Mouse (Mus musculus): ENCODE data around the gene Cdc37. TPM values are rescaled to one million over a fixed set of nuclear protein-coding genes. Genes with fewer than 3 reads are reported as not detected.

Gene Cdc37
- polyA plus RNA-seq, 1 experiment, result 17.4 TPM

DNA sequence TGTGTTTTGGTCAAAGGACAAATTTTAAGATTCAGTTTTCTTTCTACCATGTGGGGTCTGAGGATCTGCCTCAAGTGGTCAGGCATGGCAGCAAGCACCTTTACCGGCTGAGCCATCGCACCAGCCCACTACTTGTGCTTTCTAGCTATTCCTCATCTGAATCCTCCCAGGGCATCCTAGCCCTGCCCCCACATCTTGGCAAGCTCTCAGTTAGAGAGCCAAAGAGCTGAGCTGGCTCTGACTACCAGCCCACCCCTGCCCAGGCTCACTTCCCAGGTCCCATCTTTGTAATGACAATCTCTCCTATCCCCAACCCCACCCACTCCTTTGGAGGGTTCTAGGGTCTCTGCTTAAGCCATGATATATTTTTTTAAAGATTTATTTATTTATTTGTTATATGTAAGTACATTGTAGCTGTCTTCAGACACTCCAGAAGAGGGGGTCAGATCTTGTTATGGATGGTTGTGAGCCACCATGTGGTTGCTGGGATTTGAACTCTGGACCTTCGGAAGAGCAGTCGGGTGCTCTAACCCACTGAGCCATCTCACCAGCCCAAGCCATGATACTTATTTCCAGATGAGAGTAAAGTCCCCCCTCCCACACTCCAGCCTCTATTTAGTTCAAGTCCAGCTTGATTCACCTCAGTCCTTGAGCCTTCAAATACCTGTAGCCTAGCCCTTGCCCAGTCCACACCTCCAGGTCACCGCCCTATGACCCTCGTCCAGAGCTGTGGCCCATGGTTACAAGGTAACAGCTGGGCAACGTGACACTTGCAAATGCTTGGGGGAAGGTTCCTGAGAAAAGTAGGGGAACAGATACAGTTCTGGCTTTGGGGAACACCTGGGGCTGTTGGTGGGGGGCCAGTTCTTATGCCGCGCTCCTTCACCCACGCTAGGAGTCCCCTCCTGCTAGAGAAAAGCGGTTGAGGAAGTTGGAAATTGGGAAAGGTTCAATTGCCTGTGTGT lies 13.6 kb upstream of the Cdc37 start:
- peaks cover 6% of the 10 kb centered on the region; the same call in 1 of the 2 replicates for H3K9me3 ChIP-seq (ENCODE audit: control insufficient read depth, low read length)
- H3K36me3 ChIP-seq (ENCODE audit: control insufficient read depth), result no peaks in the 10 kb centered on the region
- peaks cover 70% of the 10 kb centered on the region for H3K27me3 ChIP-seq (ENCODE audit: control insufficient read depth)
- no peak overlapping the region for H3K4me3 ChIP-seq (replicated peaks)
- no peak for TF ChIP-seq TAL1 (IDR thresholded peaks at IDR 0.05; ENCODE audit: low read length)
- TF ChIP-seq GATA1 (IDR thresholded peaks at IDR 0.05; ENCODE audit: low read length), result no peak
- peaks cover 54% of the 10 kb centered on the region for H3K4me1 ChIP-seq (ENCODE audit: control insufficient read depth)

DNA sequence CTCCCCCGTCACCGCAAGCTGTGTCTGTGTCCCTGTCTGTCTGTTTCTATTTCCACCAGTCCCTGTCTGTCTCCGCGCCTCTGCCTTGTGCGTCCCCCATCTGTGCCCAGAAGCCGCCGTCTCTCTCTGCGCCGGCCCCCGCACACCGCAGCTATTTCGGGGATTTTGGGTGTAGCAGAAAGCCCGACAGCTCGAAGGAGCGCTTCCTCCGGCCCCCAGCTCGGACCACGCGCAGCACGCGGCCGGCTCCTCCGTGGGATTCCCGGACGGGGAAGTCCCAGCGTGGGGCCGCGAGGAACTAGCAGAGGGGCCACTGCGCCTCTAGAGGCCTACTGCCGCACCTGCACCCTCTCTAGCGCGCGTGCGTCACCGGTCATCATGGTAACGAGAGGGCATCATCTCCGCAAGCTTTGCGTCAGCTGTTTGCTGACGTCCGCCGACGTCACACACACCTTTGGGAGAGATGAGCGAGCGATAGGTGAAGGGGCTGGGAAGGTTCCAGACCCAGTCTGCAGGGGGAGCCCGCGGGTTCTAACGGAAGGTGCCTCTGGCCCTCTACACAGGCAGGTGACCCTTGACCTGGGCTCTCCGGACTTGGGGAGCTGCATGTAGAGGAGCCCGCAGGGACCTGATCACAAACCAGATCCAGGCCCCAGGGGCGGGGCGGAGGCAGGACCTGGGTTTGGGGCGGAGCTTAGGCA lies 11.6 kb upstream of the Cdc37 start:
- TF ChIP-seq TAL1 (IDR thresholded peaks at IDR 0.05; ENCODE audit: low read length) (no peak), GATA1 (IDR thresholded peaks at IDR 0.05; ENCODE audit: low read length) (no peak)

DNA sequence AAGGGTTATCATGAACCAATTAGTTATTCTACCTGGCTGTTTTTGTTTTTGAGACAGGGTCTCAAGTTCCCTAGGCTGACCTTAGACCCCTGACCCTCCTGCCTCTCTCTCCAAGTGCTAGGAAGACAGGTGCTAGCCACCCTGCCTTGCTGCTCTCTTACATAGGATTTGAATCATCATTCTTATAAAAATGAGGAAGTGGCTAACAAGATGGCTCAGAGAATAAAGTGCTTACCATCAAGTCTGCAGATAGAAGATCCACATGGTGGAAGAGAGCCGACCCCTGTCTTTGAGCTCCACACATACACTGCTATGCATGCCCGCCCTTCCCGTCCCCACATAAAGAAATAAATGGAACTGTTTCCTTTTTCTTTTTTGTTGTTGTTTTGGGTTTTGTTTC lies 5.0 kb upstream of the Cdc37 start:
- H3K4me1 ChIP-seq (ENCODE audit: control insufficient read depth), result peaks cover 18% of the 10 kb centered on the region
- H3K27me3 ChIP-seq (ENCODE audit: control insufficient read depth), result peaks cover 22% of the 10 kb centered on the region
- TF ChIP-seq TAL1 (IDR thresholded peaks at IDR 0.05; ENCODE audit: low read length), result no peak
- no peak for TF ChIP-seq GATA1 (IDR thresholded peaks at IDR 0.05; ENCODE audit: low read length)
- H3K9me3 ChIP-seq (ENCODE audit: control insufficient read depth, low read length), result no peaks in the 10 kb centered on the region
- no peak overlapping the region for H3K4me3 ChIP-seq (replicated peaks)
- no peaks in the 10 kb centered on the region for H3K36me3 ChIP-seq (ENCODE audit: control insufficient read depth)

More for the DNA sequence above, 11.6 kb upstream of the Cdc37 start:
- peaks cover 34% of the 10 kb centered on the region for H3K4me1 ChIP-seq (ENCODE audit: control insufficient read depth)
- no peaks in the 10 kb centered on the region for H3K36me3 ChIP-seq (ENCODE audit: control insufficient read depth)
- peaks cover 61% of the 10 kb centered on the region for H3K27me3 ChIP-seq (ENCODE audit: control insufficient read depth)
- H3K9me3 ChIP-seq (ENCODE audit: control insufficient read depth, low read length), result peaks cover 6% of the 10 kb centered on the region; the same call in 1 of the 2 replicates
- H3K4me3 ChIP-seq (replicated peaks), result peak overlapping the region; percentile 66

DNA sequence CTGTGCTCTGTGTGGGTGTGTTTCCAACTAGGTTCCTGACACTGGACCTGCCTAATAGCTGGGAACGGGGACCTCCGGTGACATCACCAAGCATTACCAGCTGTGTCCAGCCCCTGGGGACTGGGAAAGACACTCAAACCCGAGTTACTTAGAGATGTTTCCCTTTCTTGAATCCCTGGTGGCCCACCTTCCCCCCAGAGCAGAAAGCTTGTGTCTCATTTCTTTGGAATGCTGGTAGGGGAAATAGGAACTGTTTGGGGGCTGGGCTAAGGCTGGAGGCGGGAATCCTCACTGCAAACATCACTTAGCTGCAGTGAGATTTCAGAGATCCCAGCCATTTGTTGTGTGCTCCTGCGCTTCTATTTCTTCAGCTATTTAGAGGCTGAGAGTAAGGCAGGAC lies 4.1 kb upstream of the Cdc37 start:
- Histone ChIP-seq H3K27me3 (ENCODE audit: control insufficient read depth) (peaks cover 22% of the 10 kb centered on the region), H3K4me3 (replicated peaks) (no peak overlapping the region), H3K4me1 (ENCODE audit: control insufficient read depth) (peaks cover 24% of the 10 kb centered on the region), H3K9me3 (ENCODE audit: control insufficient read depth, low read length) (no peaks in the 10 kb centered on the region), H3K36me3 (ENCODE audit: control insufficient read depth) (no peaks in the 10 kb centered on the region)
- TF ChIP-seq GATA1 (IDR thresholded peaks at IDR 0.05; ENCODE audit: low read length), result no peak
- TF ChIP-seq TAL1 (IDR thresholded peaks at IDR 0.05; ENCODE audit: low read length), result no peak

DNA sequence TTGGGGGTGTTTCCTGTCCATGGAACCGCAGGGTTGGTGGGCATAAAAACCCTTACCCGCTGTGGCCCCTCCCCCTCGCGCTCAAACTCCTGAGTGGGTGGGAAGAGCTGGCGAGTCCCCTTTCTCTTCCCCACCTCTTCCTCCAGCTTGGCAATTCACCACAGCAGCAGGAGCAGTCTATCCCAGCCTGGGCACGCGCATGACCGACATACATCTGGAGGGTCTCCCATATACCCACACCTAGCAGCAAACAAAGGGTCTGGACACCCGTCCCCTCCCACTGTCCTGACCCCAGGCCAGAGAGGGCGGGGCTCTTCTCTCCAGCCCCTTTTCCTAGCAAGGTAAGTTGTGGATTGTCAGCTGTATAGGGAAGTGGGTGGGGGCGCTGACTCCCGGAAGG lies 3.5 kb upstream of the Cdc37 start:
- peaks cover 1% of the 10 kb centered on the region for H3K36me3 ChIP-seq (ENCODE audit: control insufficient read depth)
- TF ChIP-seq GATA1 (IDR thresholded peaks at IDR 0.05; ENCODE audit: low read length) (no peak), TAL1 (IDR thresholded peaks at IDR 0.05; ENCODE audit: low read length) (no peak)
- H3K4me3 ChIP-seq (replicated peaks), result peak overlapping the region; percentile 14

DNA sequence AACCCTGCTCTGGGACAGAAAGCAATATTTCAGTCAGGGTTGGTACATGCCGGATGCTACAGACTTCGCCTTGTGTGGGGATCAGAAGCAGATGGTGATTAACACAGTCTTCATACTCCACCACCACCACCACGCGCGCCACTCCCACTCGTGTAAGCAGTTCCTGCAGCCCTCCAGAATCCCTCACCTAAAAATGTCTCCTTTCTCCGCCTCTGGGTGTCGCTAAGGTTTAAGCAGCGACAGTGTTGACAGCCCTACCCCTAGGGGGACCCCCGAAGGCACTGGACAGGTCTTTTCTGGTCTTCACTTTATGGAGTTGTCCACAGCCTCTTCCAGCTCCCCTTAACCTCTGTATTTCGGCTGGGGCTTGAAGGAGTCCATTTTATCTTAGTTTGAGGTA lies 2.9 kb upstream of the Cdc37 start:
- no peak for TF ChIP-seq GATA1 (IDR thresholded peaks at IDR 0.05; ENCODE audit: low read length)
- TF ChIP-seq TAL1 (IDR thresholded peaks at IDR 0.05; ENCODE audit: low read length), result no peak
- H3K36me3 ChIP-seq (ENCODE audit: control insufficient read depth), result peaks cover 8% of the 10 kb centered on the region
- H3K4me1 ChIP-seq (ENCODE audit: control insufficient read depth), result peaks cover 35% of the 10 kb centered on the region
- no peaks in the 10 kb centered on the region for H3K9me3 ChIP-seq (ENCODE audit: control insufficient read depth, low read length)
- peaks cover 20% of the 10 kb centered on the region for H3K27me3 ChIP-seq (ENCODE audit: control insufficient read depth)
- peak overlapping the region; percentile 5 for H3K4me3 ChIP-seq (replicated peaks)

More for the DNA sequence above, 3.5 kb upstream of the Cdc37 start:
- Histone ChIP-seq H3K9me3 (ENCODE audit: control insufficient read depth, low read length) (no peaks in the 10 kb centered on the region), H3K4me1 (ENCODE audit: control insufficient read depth) (peaks cover 29% of the 10 kb centered on the region), H3K27me3 (ENCODE audit: control insufficient read depth) (peaks cover 20% of the 10 kb centered on the region)

DNA sequence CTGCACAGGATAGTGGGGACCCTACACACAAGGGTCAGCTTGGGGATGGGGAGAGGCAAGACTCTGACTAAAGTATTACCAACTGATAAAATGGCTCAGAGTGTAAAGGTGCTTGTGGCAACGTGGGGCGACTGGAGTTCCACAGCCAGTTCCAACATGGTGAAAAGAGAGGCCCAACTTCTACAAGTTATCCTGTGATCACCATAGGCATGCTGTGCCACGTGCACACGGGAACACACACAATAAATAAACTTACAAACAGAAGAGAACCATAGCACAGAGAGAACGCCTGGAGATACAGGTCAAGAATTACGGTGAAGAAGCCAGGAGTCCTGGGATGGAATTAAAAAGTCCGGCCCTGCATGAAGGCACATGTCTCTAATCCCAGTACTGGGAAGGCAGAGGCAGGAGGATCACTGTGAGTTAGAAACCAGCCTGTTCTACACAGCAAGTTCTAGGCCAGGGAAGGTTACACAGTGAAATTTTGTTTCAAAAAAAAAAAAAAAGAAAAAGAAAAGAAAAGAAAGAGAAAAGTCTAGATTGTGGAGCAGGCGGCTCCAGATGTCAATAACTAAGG lies 617 bp downstream of the Cdc37 start:
- Histone ChIP-seq H3K36me3 (ENCODE audit: control insufficient read depth) (peaks cover 42% of the 10 kb centered on the region), H3K4me1 (ENCODE audit: control insufficient read depth) (peaks cover 53% of the 10 kb centered on the region), H3K27me3 (ENCODE audit: control insufficient read depth) (peaks cover 16% of the 10 kb centered on the region), H3K4me3 (replicated peaks) (peak overlapping the region; percentile 97), H3K9me3 (ENCODE audit: control insufficient read depth, low read length) (no peaks in the 10 kb centered on the region)
- TF ChIP-seq TAL1 (IDR thresholded peaks at IDR 0.05; ENCODE audit: low read length) (no peak), GATA1 (IDR thresholded peaks at IDR 0.05; ENCODE audit: low read length) (no peak)

DNA sequence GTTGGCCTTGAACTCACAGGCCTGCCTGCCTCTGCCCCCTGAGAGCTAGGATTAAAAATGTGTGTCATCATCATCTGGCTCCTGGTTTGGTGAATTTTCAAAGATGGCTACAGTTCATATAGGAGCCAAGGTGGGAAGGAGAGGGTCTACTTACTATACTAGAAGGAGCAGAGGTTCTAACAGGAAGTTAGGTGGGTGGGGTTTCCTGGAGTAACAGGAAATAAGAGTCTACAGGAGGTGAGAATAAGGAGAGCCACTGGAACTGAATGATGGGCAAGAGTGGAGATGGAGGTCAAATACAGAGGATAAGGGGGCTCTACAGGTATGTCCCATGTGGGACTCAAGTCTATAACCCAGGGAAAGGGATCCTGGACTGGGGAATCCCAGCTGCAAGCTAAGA lies 1.4 kb downstream of the Cdc37 start:
- no peak for TF ChIP-seq TAL1 (IDR thresholded peaks at IDR 0.05; ENCODE audit: low read length)
- H3K4me3 ChIP-seq (replicated peaks), result peak overlapping the region; percentile 97
- H3K27me3 ChIP-seq (ENCODE audit: control insufficient read depth), result peaks cover 9% of the 10 kb centered on the region
- H3K4me1 ChIP-seq (ENCODE audit: control insufficient read depth), result peaks cover 49% of the 10 kb centered on the region
- no peaks in the 10 kb centered on the region for H3K9me3 ChIP-seq (ENCODE audit: control insufficient read depth, low read length)
- H3K36me3 ChIP-seq (ENCODE audit: control insufficient read depth), result peaks cover 49% of the 10 kb centered on the region

DNA sequence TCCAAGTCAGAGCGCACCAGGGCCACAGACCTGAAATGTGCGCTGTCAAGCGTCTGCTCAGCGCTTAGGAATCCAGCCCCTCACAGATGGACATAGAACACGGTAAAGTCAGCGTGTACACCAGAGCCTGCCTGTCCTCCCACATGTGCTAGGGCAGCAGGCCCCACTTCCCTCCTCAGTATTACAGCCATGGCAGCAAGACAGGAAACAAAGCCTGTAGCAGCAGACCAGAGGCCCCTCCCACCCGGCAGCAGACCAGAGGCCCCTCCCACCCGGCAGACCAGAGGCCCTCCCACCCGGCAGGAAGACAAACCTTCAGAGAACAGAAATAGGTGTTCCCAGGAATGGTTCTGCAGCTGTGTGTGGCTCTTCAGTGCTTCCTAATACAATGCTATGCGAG lies 3.1 kb downstream of the Cdc37 start:
- no peak for TF ChIP-seq TAL1 (IDR thresholded peaks at IDR 0.05; ENCODE audit: low read length)
- TF ChIP-seq GATA1 (IDR thresholded peaks at IDR 0.05; ENCODE audit: low read length), result no peak
- peaks cover 39% of the 10 kb centered on the region for H3K4me1 ChIP-seq (ENCODE audit: control insufficient read depth)
- peaks cover 66% of the 10 kb centered on the region for H3K36me3 ChIP-seq (ENCODE audit: control insufficient read depth)

More for the DNA sequence above, 3.1 kb downstream of the Cdc37 start:
- Histone ChIP-seq H3K4me3 (replicated peaks) (no peak overlapping the region), H3K27me3 (ENCODE audit: control insufficient read depth) (no peaks in the 10 kb centered on the region), H3K9me3 (ENCODE audit: control insufficient read depth, low read length) (no peaks in the 10 kb centered on the region)
